25 mouse cellular contexts compared by ENCODE assay signal in genomic region chr12:80785597-80785996, GRCm38 (mm10). TPM values are rescaled to one million over a fixed set of nuclear protein-coding genes. Genes with fewer than 3 reads are reported as not detected.
DNase-seq lines count a peak whose midpoint lies in the region; ATAC-seq and TF ChIP-seq lines count a peak whose summit lies in the region.
"Had no signal": no experiment of that assay in that cellular context is flagged by ENCODE, and none has a peak within 500 bp of the region (broad histone marks: within the 10 kb centered on the region; RNA-seq: fewer than 3 reads in every experiment).

No protein-coding gene starts in this region.

- intact Hi-C loops in gastrocnemius, adult 2 months (cut with DNase I): no loop called here

- H3K9me3 ChIP-seq in liver, embryonic 14.5 days (ENCODE audit: control insufficient read depth, low read length): no peaks in the 10 kb centered on the region
- no peaks in the 10 kb centered on the region for H3K9me3 ChIP-seq in liver, embryonic 11.5 days (ENCODE audit: control insufficient read depth, low read length)
- H3K9me3 ChIP-seq in liver, embryonic 15.5 days (replicated peaks): no peaks in the 10 kb centered on the region
- H3K9me3 ChIP-seq: forebrain, embryonic 10.5 days; forebrain, embryonic 13.5 days; heart, embryonic 13.5 days had no signal

- no peak for TF ChIP-seq EP300 in liver, embryonic 14.5 days (IDR thresholded peaks at IDR 0.05; ENCODE audit: low read depth)

- peak overlapping the region; percentile 24 for H3K9ac ChIP-seq in liver, embryonic 14.5 days (replicated peaks)
- no peak overlapping the region for H3K9ac ChIP-seq in liver, embryonic 11.5 days (ENCODE audit: low read depth, low read length)
- no peak overlapping the region for H3K9ac ChIP-seq in liver, embryonic 15.5 days
- H3K9ac ChIP-seq: forebrain, embryonic 13.5 days; heart, embryonic 13.5 days; hindbrain, embryonic 14.5 days had no signal

- WGBS in liver, embryonic 14.5 days (ENCODE audit: insufficient replicate concordance): 82% methylated on average over 4 of the region's 4 CpGs
- WGBS in liver, embryonic 11.5 days: 86% methylated on average over 4 of the region's 4 CpGs
- 77% methylated on average over 4 of the region's 4 CpGs for WGBS in liver, embryonic 15.5 days (ENCODE audit: insufficient replicate concordance)

- ATAC-seq in liver, embryonic 14.5 days (ENCODE audit: insufficient read depth): no peak
- no peak for ATAC-seq in liver, embryonic 11.5 days (replicated peaks; ENCODE audit: low FRiP score)
- no peak for ATAC-seq in liver, embryonic 15.5 days (ENCODE audit: insufficient read depth)
- ATAC-seq: activated CD4-positive, CD25-positive, alpha-beta regulatory T cell, adult 4 months; forebrain, embryonic 13.5 days; forebrain, embryonic 16.5 days; hindbrain, postnatal 0 days; inflammation-experienced regulatory T-cells, adult 6 months had no signal

- H3K4me3 ChIP-seq in gastrocnemius, adult 2 months: no peak overlapping the region
- H3K4me3 ChIP-seq in liver, embryonic 14.5 days (ENCODE audit: insufficient read depth in 1 of 2, low read depth in 2 of 2, low read length in 2 of 2): no peak overlapping the region
- no peak overlapping the region for H3K4me3 ChIP-seq in liver, embryonic 11.5 days (ENCODE audit: low read depth, low read length)
- H3K4me3 ChIP-seq in liver, embryonic 15.5 days (replicated peaks): no peak overlapping the region
- H3K4me3 ChIP-seq: forebrain, embryonic 10.5 days; forebrain, embryonic 13.5 days; heart, embryonic 13.5 days had no signal

- no peak for TF ChIP-seq CTCF in gastrocnemius, adult 2 months (IDR thresholded peaks at IDR 0.05)
- no peak for TF ChIP-seq CTCF in liver, embryonic 14.5 days (IDR thresholded peaks at IDR 0.05; ENCODE audit: low read depth)

- no peaks in the 10 kb centered on the region for H3K36me3 ChIP-seq in liver, embryonic 14.5 days (replicated peaks; ENCODE audit: control insufficient read depth, insufficient read depth, low read depth)
- no peaks in the 10 kb centered on the region for H3K36me3 ChIP-seq in liver, embryonic 11.5 days (ENCODE audit: control insufficient read depth, insufficient read depth, low read length)
- no peaks in the 10 kb centered on the region for H3K36me3 ChIP-seq in liver, embryonic 15.5 days (replicated peaks)
- H3K36me3 ChIP-seq: forebrain, embryonic 10.5 days; heart, embryonic 13.5 days had no signal

- 0 out of 2 replicates have a peak overlapping the region, but pooled peaks have one; percentile 60 for H3K27ac ChIP-seq in gastrocnemius, adult 2 months
- H3K27ac ChIP-seq in liver, embryonic 14.5 days: no peak overlapping the region; the same call in 1 of the 2 replicates
- no peak overlapping the region for H3K27ac ChIP-seq in liver, embryonic 11.5 days (ENCODE audit: low read depth, low read length)
- peak overlapping the region; percentile 49 for H3K27ac ChIP-seq in liver, embryonic 15.5 days (replicated peaks)
- H3K27ac ChIP-seq: forebrain, embryonic 10.5 days; forebrain, embryonic 13.5 days; heart, embryonic 13.5 days; hindbrain, embryonic 14.5 days; hindbrain, postnatal 0 days had no signal

- peaks cover 40% of the 10 kb centered on the region in 2 experiments for H3K4me1 ChIP-seq in liver, embryonic 14.5 days (replicated peaks; ENCODE audit: control insufficient read depth in 2 of 2, insufficient read depth in 2 of 2, low read length in 1 of 2)
- peaks cover 24% of the 10 kb centered on the region for H3K4me1 ChIP-seq in liver, embryonic 11.5 days (replicated peaks; ENCODE audit: control insufficient read depth, insufficient read depth, low read length)
- peaks cover 62% of the 10 kb centered on the region for H3K4me1 ChIP-seq in liver, embryonic 15.5 days (replicated peaks)

- H3K27me3 ChIP-seq in liver, embryonic 14.5 days (ENCODE audit: control insufficient read depth, insufficient read depth, low read length): no peaks in the 10 kb centered on the region
- no peaks in the 10 kb centered on the region for H3K27me3 ChIP-seq in liver, embryonic 11.5 days (replicated peaks; ENCODE audit: control insufficient read depth, insufficient read depth, low read length)
- no peaks in the 10 kb centered on the region for H3K27me3 ChIP-seq in liver, embryonic 15.5 days
- H3K27me3 ChIP-seq: forebrain, embryonic 13.5 days; heart, embryonic 13.5 days had no signal

- H3K4me2 ChIP-seq in liver, embryonic 14.5 days (ENCODE audit: low read depth): no peak overlapping the region
- H3K4me2 ChIP-seq in liver, embryonic 11.5 days: no peak overlapping the region
- H3K4me2 ChIP-seq in liver, embryonic 15.5 days: no peak overlapping the region
- H3K4me2 ChIP-seq: forebrain, embryonic 13.5 days; heart, embryonic 13.5 days; hindbrain, embryonic 14.5 days had no signal

- no peak for DNase-seq in gastrocnemius, adult 2 months
- no peak for DNase-seq in gastrocnemius, postnatal 10 days
- no peak for DNase-seq in liver, embryonic 14.5 days (ENCODE audit: low read depth in 3 of 3, low spot score in 3 of 3)
- no peak for DNase-seq in liver, embryonic 11.5 days (ENCODE audit: low spot score)
- no peak for DNase-seq in adrenal gland, postnatal 4 days (ENCODE audit: low spot score in 2 of 2)
- no peak for DNase-seq in thymus, postnatal 0 days (ENCODE audit: low spot score)
- DNase-seq: adrenal gland, adult 8-10 months; adrenal gland, postnatal 25 days; cerebellum, adult 11 months; cerebellum, adult 8-10 months; cerebellum, postnatal 10 days; gastrocnemius, postnatal 25 days; heart, postnatal 14 days; heart, postnatal 4 days had no signal

RNA-seq across cellular contexts. Expression of gene Susd6, which starts 4.7 kb away (rescaled TPM):
- total RNA-seq in gastrocnemius, adult 2 months (2021): 10 to 100 TPM; 37.7 to 41.1 TPM
- 10 to 100 TPM; 28.6 to 29.2 TPM for total RNA-seq in gastrocnemius, postnatal 10 days (2021)
- polyA plus RNA-seq in liver, embryonic 14.5 days (2012; rRNA removed): 11.0 and 11.1 TPM in 2 replicates
- 11.6 and 13.9 TPM in 2 replicates for polyA plus RNA-seq in liver, embryonic 14.5 days (2014; fragmentation: Nextera tagmentation; extraction: Ambion mirVana)
- polyA plus RNA-seq in liver, embryonic 11.5 days (2014; fragmentation: Nextera tagmentation; extraction: Ambion mirVana): 21.5 and 21.7 TPM in 2 replicates
- polyA plus RNA-seq in liver, embryonic 15.5 days (2015; fragmentation: Nextera tagmentation; extraction: Ambion mirVana): 13.7 and 15.8 TPM in 2 replicates
- 10 to 100 TPM; 48.4 to 51.0 TPM for total RNA-seq in adrenal gland, postnatal 4 days (2021)
- polyA plus RNA-seq in thymus, postnatal 0 days (2015; fragmentation: Nextera tagmentation; extraction: Ambion mirVana): 21.0 and 21.1 TPM in 2 replicates

RNA-seq across cellular contexts. Expression of gene Ccdc177, which starts 25.1 kb away (rescaled TPM):
- not detected for total RNA-seq in gastrocnemius, adult 2 months (2021)
- under 1 TPM; 0.07 to 0.09 TPM for total RNA-seq in gastrocnemius, postnatal 10 days (2021)
- 0.01 TPM in 1 of 2 replicates, not detected in the other for polyA plus RNA-seq in liver, embryonic 14.5 days (2012; rRNA removed)
- not detected in 2 replicates for polyA plus RNA-seq in liver, embryonic 14.5 days (2014; fragmentation: Nextera tagmentation; extraction: Ambion mirVana)
- not detected in 2 replicates for polyA plus RNA-seq in liver, embryonic 11.5 days (2014; fragmentation: Nextera tagmentation; extraction: Ambion mirVana)
- not detected in 2 replicates for polyA plus RNA-seq in liver, embryonic 15.5 days (2015; fragmentation: Nextera tagmentation; extraction: Ambion mirVana)
- under 1 TPM; 0.20 to 0.28 TPM for total RNA-seq in adrenal gland, postnatal 4 days (2021)
- polyA plus RNA-seq in thymus, postnatal 0 days (2015; fragmentation: Nextera tagmentation; extraction: Ambion mirVana): 0.03 TPM in 1 of 2 replicates, not detected in the other
- total RNA-seq: gastrocnemius, adult 18-20 months; gastrocnemius, postnatal 25 days had no signal
- polyA plus RNA-seq: activated CD4-positive, CD25-positive, alpha-beta regulatory T cell, adult 4 months; heart, embryonic 13.5 days; heart, embryonic 16.5 days; inflammation-experienced regulatory T-cells, adult 6 months had no signal

Comparison
In these comparisons a context has a peak if more than half of its experiments do, and no peak if none do; other contexts are left out.
1. H3K27ac ChIP-seq: peak in gastrocnemius, adult 2 months (single experiment) and liver, embryonic 15.5 days (single experiment); none in liver, embryonic 14.5 days (single experiment) and liver, embryonic 11.5 days (single experiment).